ENCODE assay signal across 8 mouse cellular contexts in the genomic region with DNA sequence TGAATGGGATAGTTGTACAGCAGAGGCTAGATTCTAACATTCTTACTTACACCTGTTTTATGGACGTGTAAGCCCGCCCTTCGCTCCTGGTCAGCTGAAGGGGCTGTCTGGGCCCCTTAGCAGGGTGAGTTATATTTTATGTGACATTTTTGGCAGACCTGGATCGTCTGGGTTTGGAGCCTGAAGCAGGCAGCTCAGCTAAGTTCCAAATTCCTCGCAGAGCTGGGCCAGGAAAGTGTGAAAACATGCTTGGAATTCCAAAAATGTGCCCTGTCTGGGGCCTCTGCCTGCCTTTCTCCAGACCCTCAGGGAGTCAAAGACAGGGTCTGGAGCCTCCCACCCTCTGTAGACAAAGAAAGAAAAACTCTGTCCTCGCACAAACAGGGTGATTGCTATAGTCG. TPM values are rescaled to one million over a fixed set of nuclear protein-coding genes. Genes with fewer than 3 reads are reported as not detected.
DNase-seq lines count a peak whose midpoint lies in the region; ATAC-seq and TF ChIP-seq lines count a peak whose summit lies in the region.
"Had no signal": no experiment of that assay in that cellular context is flagged by ENCODE, and none has a peak within 500 bp of the region (broad histone marks: within the 10 kb centered on the region; RNA-seq: fewer than 3 reads in every experiment).

No protein-coding gene starts in this region.

- DNase-seq in NIH3T3 (ENCODE audit: low read depth), result peak; percentile 53
- DNase-seq in heart, postnatal 0 days (ENCODE audit: low spot score), result no peak
- DNase-seq in right cerebral cortex, postnatal 36 days (ENCODE audit: low spot score in 2 of 2), result no peak
- no peak for DNase-seq in frontal cortex, postnatal 14 days (ENCODE audit: low spot score in 2 of 2)
- DNase-seq in gastrocnemius, postnatal 10 days, result no peak
- DNase-seq: layer of hippocampus, postnatal 36 days had no signal

- H3K9ac ChIP-seq in heart, postnatal 0 days (replicated peaks; ENCODE audit: low read depth, low read length), result no peak overlapping the region
- no peak overlapping the region for H3K9ac ChIP-seq in limb, embryonic 13.5 days

- WGBS in heart, postnatal 0 days, result 9% methylated on average over 7 of the region's 7 CpGs
- WGBS in limb, embryonic 13.5 days, result 4% methylated on average over 7 of the region's 7 CpGs

- H3K9me3 ChIP-seq in E14TG2a.4 (ENCODE audit: low read length), result peaks cover 45% of the 10 kb centered on the region
- H3K9me3 ChIP-seq in heart, postnatal 0 days (replicated peaks; ENCODE audit: control insufficient read depth, low read length), result 0 out of 2 replicates have a peak, but pooled peaks cover 3% of the 10 kb centered on the region
- no peaks in the 10 kb centered on the region for H3K9me3 ChIP-seq in limb, embryonic 13.5 days

- peak overlapping the region; percentile 32 for H3K4me3 ChIP-seq in E14TG2a.4 (replicated peaks; ENCODE audit: low read length)
- H3K4me3 ChIP-seq in heart, postnatal 0 days (ENCODE audit: low read depth, low read length), result no peak overlapping the region
- H3K4me3 ChIP-seq in limb, embryonic 13.5 days, result no peak overlapping the region

- TF ChIP-seq CTCF in E14TG2a.4 (conservative IDR thresholded peaks at IDR 0.05; ENCODE audit: low read length), result no peak
- TF ChIP-seq CTCF in heart, postnatal 0 days (IDR thresholded peaks at IDR 0.05; ENCODE audit: low read depth), result no peak

- ATAC-seq in heart, postnatal 0 days (ENCODE audit: insufficient read depth, low read depth), result peak; percentile 80
- peak; percentile 90 for ATAC-seq in limb, embryonic 13.5 days (ENCODE audit: low FRiP score, low read depth)

- no peak for TF ChIP-seq EP300 in heart, postnatal 0 days (IDR thresholded peaks at IDR 0.05; ENCODE audit: low read depth)

- no peak overlapping the region; the same call in 1 of the 2 replicates for H3K27ac ChIP-seq in heart, postnatal 0 days (ENCODE audit: low read depth)
- H3K27ac ChIP-seq in limb, embryonic 13.5 days, result peak overlapping the region; percentile 64; the same call in 1 of the 2 replicates

- H3K36me3 ChIP-seq in E14TG2a.4 (ENCODE audit: insufficient read depth, low read length), result peaks cover 15% of the 10 kb centered on the region
- H3K36me3 ChIP-seq in heart, postnatal 0 days (replicated peaks; ENCODE audit: control insufficient read depth, insufficient read depth, low read length), result no peaks in the 10 kb centered on the region
- H3K36me3 ChIP-seq in limb, embryonic 13.5 days, result no peaks in the 10 kb centered on the region

- no peaks in the 10 kb centered on the region for H3K27me3 ChIP-seq in E14TG2a.4 (ENCODE audit: insufficient read depth, low read length)
- H3K27me3 ChIP-seq in heart, postnatal 0 days (ENCODE audit: control insufficient read depth, insufficient read depth, low read length), result no peaks in the 10 kb centered on the region
- H3K27me3 ChIP-seq in limb, embryonic 13.5 days, result no peaks in the 10 kb centered on the region

- peaks cover 88% of the 10 kb centered on the region for H3K4me1 ChIP-seq in E14TG2a.4 (replicated peaks; ENCODE audit: low read depth, low read length)
- peaks cover 18% of the 10 kb centered on the region; the same call in 1 of the 2 replicates for H3K4me1 ChIP-seq in heart, postnatal 0 days (ENCODE audit: control insufficient read depth, insufficient read depth)
- H3K4me1 ChIP-seq in limb, embryonic 13.5 days, result peaks cover 35% of the 10 kb centered on the region

- H3K4me2 ChIP-seq in heart, postnatal 0 days (ENCODE audit: low read depth, low read length), result peak overlapping the region; percentile 21; the same call in 1 of the 2 replicates
- peak overlapping the region; percentile 35 for H3K4me2 ChIP-seq in limb, embryonic 13.5 days (replicated peaks)

RNA-seq across cellular contexts. Expression of a gene that starts 51.1 kb away (rescaled TPM):
- 31.5 and 39.8 TPM in 2 replicates for total RNA-seq in heart, postnatal 0 days (2014; rRNA removed; ENCODE audit: low replicate concordance)
- polyA plus RNA-seq in heart, postnatal 0 days (2015; fragmentation: Nextera tagmentation; extraction: Ambion mirVana), result 2.7 and 3.2 TPM in 2 replicates
- 5.0 and 5.7 TPM in 2 replicates for polyA plus RNA-seq in limb, embryonic 13.5 days (2015; fragmentation: Nextera tagmentation; extraction: Ambion mirVana)
- total RNA-seq in gastrocnemius, postnatal 10 days (2021), result 10 to 100 TPM; 26.2 to 28.3 TPM
